Mouse (Mus musculus): Measurements from ENCODE around the gene Ppp2r5c. TPM values are rescaled to one million over a fixed set of nuclear protein-coding genes. Genes with fewer than 3 reads are reported as not detected.

The Ppp2r5c gene
- total RNA-seq, 2 experiments from 2014 or later, result 250 to 255 TPM

GRCm38 (mm10) chr12:110508680-110509079 is 61.8 kb downstream of the Ppp2r5c start:
- DNase-seq (ENCODE audit: low spot score in 2 of 2), result no peak

GRCm38 (mm10) chr12:110510171-110510871 is 63.4 kb downstream of the Ppp2r5c start:
- DNase-seq (ENCODE audit: low spot score in 2 of 2), result peak; percentile 41 to 75

GRCm38 (mm10) chr12:110511201-110511600 is 64.3 kb downstream of the Ppp2r5c start:
- no peak for DNase-seq (ENCODE audit: low spot score in 2 of 2)

GRCm38 (mm10) chr12:110511856-110512433 is 65.0 kb downstream of the Ppp2r5c start:
- no peak for DNase-seq (ENCODE audit: low spot score in 2 of 2)

- no peak for DNase-seq (ENCODE audit: low spot score in 2 of 2)
Observed at GRCm38 (mm10) chr12:110512884-110513283, 66.0 kb downstream of the Ppp2r5c start.

GRCm38 (mm10) chr12:110515676-110516075 is 68.8 kb downstream of the Ppp2r5c start:
- no peak for DNase-seq (ENCODE audit: low spot score in 2 of 2)

- DNase-seq (ENCODE audit: low spot score in 2 of 2), result no peak
Observed at GRCm38 (mm10) chr12:110520236-110520987, 73.5 kb downstream of the Ppp2r5c start.

GRCm38 (mm10) chr12:110523526-110523925 is 76.6 kb downstream of the Ppp2r5c start:
- no peak for DNase-seq (ENCODE audit: low spot score in 2 of 2)

- DNase-seq (ENCODE audit: low spot score in 2 of 2), result no peak
Observed at GRCm38 (mm10) chr12:110532711-110533110, 85.8 kb downstream of the Ppp2r5c start.

- no peak for DNase-seq (ENCODE audit: low spot score in 2 of 2)
Observed at GRCm38 (mm10) chr12:110533151-110533550, 86.2 kb downstream of the Ppp2r5c start.

- no peak for DNase-seq (ENCODE audit: low spot score in 2 of 2)
Observed at GRCm38 (mm10) chr12:110533832-110534231, 86.9 kb downstream of the Ppp2r5c start.

- DNase-seq (ENCODE audit: low spot score in 2 of 2), result no peak
Observed at GRCm38 (mm10) chr12:110535361-110535760, 88.4 kb downstream of the Ppp2r5c start.

- peak in 1 of 2 experiments; percentile 49 for DNase-seq (ENCODE audit: low spot score in 2 of 2)
Observed at GRCm38 (mm10) chr12:110537751-110538150, 90.8 kb downstream of the Ppp2r5c start.

- no peak for DNase-seq (ENCODE audit: low spot score in 2 of 2)
Observed at GRCm38 (mm10) chr12:110539346-110539745, 92.4 kb downstream of the Ppp2r5c start.

- no peak for DNase-seq (ENCODE audit: low spot score in 2 of 2)
Observed at GRCm38 (mm10) chr12:110539798-110540197, 92.9 kb downstream of the Ppp2r5c start.

GRCm38 (mm10) chr12:110540273-110540672 is 93.4 kb downstream of the Ppp2r5c start:
- DNase-seq (ENCODE audit: low spot score in 2 of 2), result no peak

GRCm38 (mm10) chr12:110541001-110541400 is 94.1 kb downstream of the Ppp2r5c start:
- no peak for DNase-seq (ENCODE audit: low spot score in 2 of 2)

- DNase-seq (ENCODE audit: low spot score in 2 of 2), result no peak
Observed at GRCm38 (mm10) chr12:110541528-110541927, 94.6 kb downstream of the Ppp2r5c start.

- no peak for DNase-seq (ENCODE audit: low spot score in 2 of 2)
Observed at GRCm38 (mm10) chr12:110545040-110545701, 98.3 kb downstream of the Ppp2r5c start.

GRCm38 (mm10) chr12:110547573-110547972 is 100.7 kb downstream of the Ppp2r5c start:
- no peak for DNase-seq (ENCODE audit: low spot score in 2 of 2)

GRCm38 (mm10) chr12:110549437-110550112 is 102.7 kb downstream of the Ppp2r5c start:
- DNase-seq (ENCODE audit: low spot score in 2 of 2), result no peak
